Mouse (Mus musculus) liver, adult 2 months (tissue): Measurements from ENCODE around the gene Panx1.

ENCODE experiments used
- CTCF ChIP-seq: fragments of 200-500 bp; IDR thresholded peaks from 2 replicates; pipeline ENCODE4 v1.5.1; 2011; ENCODE audit warnings: low read depth, low read length, control low read depth
- POLR2A ChIP-seq: fragments of 200-500 bp; IDR thresholded peaks from 2 replicates; pipeline ENCODE4 v1.6.1; 2011; ENCODE audit warnings: low read length, control low read depth; ENCODE audit not compliant: insufficient read depth; ENCODE audit errors: extremely low read depth

DNA sequence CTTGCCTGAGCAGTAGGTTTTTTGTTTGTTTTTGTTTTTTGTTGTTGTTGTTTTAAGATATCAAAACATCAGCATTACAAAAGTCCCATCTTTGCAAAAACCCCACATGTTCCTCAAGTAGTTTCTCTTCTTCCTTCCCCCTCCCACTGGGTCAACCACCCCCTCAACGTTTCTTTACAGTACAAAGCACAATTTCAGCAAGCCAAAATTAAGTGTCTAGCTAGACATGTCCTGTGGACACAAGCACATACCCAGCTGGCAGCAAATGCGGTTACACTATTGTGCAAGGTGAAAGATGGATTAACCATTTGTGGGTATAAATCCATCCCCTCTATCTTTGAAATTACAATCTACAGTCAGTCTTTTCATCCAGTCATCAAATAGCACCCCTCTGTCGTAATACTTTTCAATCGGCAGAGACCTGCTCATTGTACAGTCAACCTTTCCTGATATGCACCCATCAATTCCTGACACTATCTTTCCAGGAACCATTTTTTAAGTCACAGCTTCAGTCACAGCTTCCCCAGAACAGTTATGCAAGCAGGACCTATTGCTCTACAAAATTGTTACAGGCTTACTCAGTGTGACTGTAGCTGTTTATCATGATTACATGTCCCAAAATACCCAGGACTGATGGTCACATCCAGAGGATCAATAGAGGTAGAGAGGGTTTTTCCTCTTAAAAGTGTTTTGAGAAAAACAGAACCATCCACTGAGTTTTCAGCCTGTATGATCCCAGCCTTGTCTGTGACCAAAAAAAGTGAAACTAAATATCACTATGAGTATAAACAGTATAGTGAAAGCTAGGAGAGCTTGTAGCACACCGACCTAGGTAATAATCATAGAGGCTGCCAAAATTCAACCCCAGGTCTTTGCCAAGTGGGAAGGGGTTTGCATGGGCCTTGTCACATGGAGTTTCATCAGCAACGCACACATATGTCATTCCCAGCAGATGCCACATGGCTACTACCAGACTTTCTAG lies 70.7 kb downstream of the Panx1 start:
- TF ChIP-seq CTCF (no peak), POLR2A (no peak)
